Mouse (Mus musculus) lung, embryonic 14.5 days (tissue): Measurements from ENCODE around the gene Nlgn1. TPM values are rescaled to one million over a fixed set of nuclear protein-coding genes. Genes with fewer than 3 reads are reported as not detected.

ENCODE experiments used
- ATAC-seq: fragments of 200-750 bp; cut with Nextera tagmentation; 2 replicates; pipeline ENCODE4 v1.8.0; 2017; ENCODE audit warnings: mild to moderate bottlenecking, moderate TSS enrichment, moderate library complexity; ENCODE audit not compliant: insufficient read depth
- DNase-seq: peaks from one replicate; pipeline ENCODE4 v3.0.0-alpha.2; 2015
- H3K27ac ChIP-seq: fragments of 300-500 bp; sonication (generic); 2 replicates; pipeline ENCODE4 v1.5.1; 2014; ENCODE audit warnings: low read depth, mild to moderate bottlenecking, moderate library complexity
- H3K27me3 ChIP-seq: fragments of 300-500 bp; sonication (generic); 2 replicates; pipeline ENCODE4 v1.6.1; 2014; ENCODE audit warnings: low read length, control low read depth; ENCODE audit not compliant: insufficient read depth
- H3K36me3 ChIP-seq: fragments of 300-500 bp; sonication (generic); 2 replicates; pipeline ENCODE4 v1.6.1; 2014; ENCODE audit warnings: control low read depth; ENCODE audit not compliant: insufficient read depth
- H3K4me1 ChIP-seq: fragments of 300-500 bp; sonication (generic); 2 replicates; pipeline ENCODE4 v1.6.1; 2014; ENCODE audit warnings: antibody characterized with exemption, control low read depth; ENCODE audit not compliant: insufficient read depth
- H3K4me2 ChIP-seq: fragments of 300-500 bp; sonication (generic); 2 replicates; pipeline ENCODE4 v1.6.1; 2014; ENCODE audit warnings: mild to moderate bottlenecking
- H3K4me3 ChIP-seq: fragments of 300-500 bp; sonication (generic); 2 replicates; pipeline ENCODE4 v1.5.1; 2014; ENCODE audit warnings: low read depth, low read length
- H3K9ac ChIP-seq: fragments of 300-500 bp; sonication (generic); 2 replicates; pipeline ENCODE4 v1.6.1; 2014
- H3K9me3 ChIP-seq: fragments of 300-500 bp; sonication (generic); 2 replicates; pipeline ENCODE4 v1.6.1; 2016; ENCODE audit warnings: low read depth, low read length, control low read depth
- CTCF ChIP-seq: IDR thresholded peaks from 2 replicates; pipeline ENCODE4 v1.5.1; 2016; ENCODE audit warnings: antibody characterized with exemption, low read depth
- WGBS: fragments of 180-500 bp; shearing (Covaris S2); extraction: QIAGEN DNeasy Blood & Tissue Kit; methylation state at CpG from one replicate; pipeline ENCODE4 v1.1.7; 2014; 5-methylcytosine and 5-hydroxymethylcytosine counted together
- polyA plus RNA-seq: library from polyadenylated mRNA; unstranded; fragments of >200 nt; fragmentation: Nextera tagmentation; extraction: Ambion mirVana; gene quantifications from 2 replicates; pipeline ENCODE4 v1.2.1, GENCODE M21; 2014

Gene Nlgn1
- 1.3 and 1.6 TPM in 2 replicates for polyA plus RNA-seq

- DNase-seq: peak; percentile 50
Observed at GRCm38 (mm10) chr3:26332400-26333238, at the start of gene Nlgn1. Gene Nlgn1 (minus strand): TSS chr3:26332460.

GRCm38 (mm10) chr3:26378272-26378671, 46.0 kb upstream of the Nlgn1 start:
- DNase-seq (no peak), ATAC-seq (no peak)
- Histone ChIP-seq H3K27me3 (no peaks in the 10 kb centered on the region), H3K9ac (no peak overlapping the region), H3K4me1 (no peaks in the 10 kb centered on the region), H3K4me3 (no peak overlapping the region), H3K4me2 (no peak overlapping the region), H3K27ac (no peak overlapping the region), H3K9me3 (no peaks in the 10 kb centered on the region), H3K36me3 (no peaks in the 10 kb centered on the region)
- WGBS: 53% methylated on average over 2 of the region's 2 CpGs
- no peak for TF ChIP-seq CTCF

More at GRCm38 (mm10) chr3:26332400-26333238, at the start of gene Nlgn1:
- peaks cover 44% of the 10 kb centered on the region for H3K27me3 ChIP-seq
- H3K27ac ChIP-seq: no peak within 1 kb of the TSS
- no peak for ATAC-seq
- TF ChIP-seq CTCF: no peak
- H3K9me3 ChIP-seq: no peaks in the 10 kb centered on the region
- H3K36me3 ChIP-seq: no peaks in the 10 kb centered on the region
- peak within 1 kb of the TSS; percentile 88 for H3K4me2 ChIP-seq
- 2% methylated on average over 14 of the region's 14 CpGs for WGBS
- H3K4me1 ChIP-seq: no peaks in the 10 kb centered on the region; the same call in 1 of the 2 replicates
- H3K4me3 ChIP-seq: peak within 1 kb of the TSS; percentile 46
- H3K9ac ChIP-seq: peak within 1 kb of the TSS; percentile 44

GRCm38 (mm10) chr3:26355082-26355481, 22.8 kb upstream of the Nlgn1 start:
- Histone ChIP-seq H3K4me1 (no peaks in the 10 kb centered on the region), H3K4me2 (no peak overlapping the region), H3K36me3 (no peaks in the 10 kb centered on the region), H3K9me3 (no peaks in the 10 kb centered on the region), H3K9ac (no peak overlapping the region), H3K4me3 (no peak overlapping the region), H3K27ac (no peak overlapping the region), H3K27me3 (no peaks in the 10 kb centered on the region)
- no peak for TF ChIP-seq CTCF
- ATAC-seq: no peak
- no peak for DNase-seq
- WGBS: 76% methylated on average over 5 of the region's 5 CpGs

GRCm38 (mm10) chr3:26354483-26355030, 22.3 kb upstream of the Nlgn1 start:
- Histone ChIP-seq H3K4me1 (no peaks in the 10 kb centered on the region), H3K27me3 (no peaks in the 10 kb centered on the region), H3K4me3 (no peak overlapping the region), H3K9ac (no peak overlapping the region), H3K4me2 (no peak overlapping the region), H3K27ac (no peak overlapping the region), H3K9me3 (no peaks in the 10 kb centered on the region), H3K36me3 (no peaks in the 10 kb centered on the region)
- 71% methylated on average over 5 of the region's 5 CpGs for WGBS
- DNase-seq (peak; percentile 36), ATAC-seq (no peak)
- peak; percentile 40 for TF ChIP-seq CTCF

GRCm38 (mm10) chr3:26337495-26337894, 5.2 kb upstream of the Nlgn1 start:
- H3K4me3 ChIP-seq: no peak overlapping the region
- H3K27me3 ChIP-seq: peaks cover 20% of the 10 kb centered on the region; the same call in 1 of the 2 replicates
- 56% methylated on average over 2 of the region's 2 CpGs for WGBS
- no peak for TF ChIP-seq CTCF
- no peak overlapping the region for H3K27ac ChIP-seq
- H3K4me1 ChIP-seq: no peaks in the 10 kb centered on the region; the same call in 1 of the 2 replicates
- H3K9me3 ChIP-seq: no peaks in the 10 kb centered on the region
- no peak overlapping the region for H3K4me2 ChIP-seq
- DNase-seq (no peak), ATAC-seq (no peak)
- H3K36me3 ChIP-seq: no peaks in the 10 kb centered on the region
- H3K9ac ChIP-seq: no peak overlapping the region

GRCm38 (mm10) chr3:26333239-26333811, 1.1 kb upstream of the Nlgn1 start:
- Histone ChIP-seq H3K9me3 (no peaks in the 10 kb centered on the region), H3K27ac (no peak overlapping the region), H3K27me3 (peaks cover 44% of the 10 kb centered on the region), H3K4me3 (peak overlapping the region; percentile 46), H3K36me3 (no peaks in the 10 kb centered on the region), H3K4me1 (no peaks in the 10 kb centered on the region; the same call in 1 of the 2 replicates), H3K9ac (peak overlapping the region; percentile 36), H3K4me2 (peak overlapping the region; percentile 88)
- TF ChIP-seq CTCF: no peak
- WGBS: under 1% methylated on average over 37 of the region's 41 CpGs
- DNase-seq (peak; percentile 58), ATAC-seq (peak; percentile 79; the same call in 1 of the 2 replicates)
